Mouse (Mus musculus): Measurements from ENCODE around the gene Pgp.
"Not testable (repeated sequence)": the region's sequence is repeated elsewhere in the genome, so short reads cannot be mapped to it uniquely, and the experiment has no call there.

The Pgp gene

DNA sequence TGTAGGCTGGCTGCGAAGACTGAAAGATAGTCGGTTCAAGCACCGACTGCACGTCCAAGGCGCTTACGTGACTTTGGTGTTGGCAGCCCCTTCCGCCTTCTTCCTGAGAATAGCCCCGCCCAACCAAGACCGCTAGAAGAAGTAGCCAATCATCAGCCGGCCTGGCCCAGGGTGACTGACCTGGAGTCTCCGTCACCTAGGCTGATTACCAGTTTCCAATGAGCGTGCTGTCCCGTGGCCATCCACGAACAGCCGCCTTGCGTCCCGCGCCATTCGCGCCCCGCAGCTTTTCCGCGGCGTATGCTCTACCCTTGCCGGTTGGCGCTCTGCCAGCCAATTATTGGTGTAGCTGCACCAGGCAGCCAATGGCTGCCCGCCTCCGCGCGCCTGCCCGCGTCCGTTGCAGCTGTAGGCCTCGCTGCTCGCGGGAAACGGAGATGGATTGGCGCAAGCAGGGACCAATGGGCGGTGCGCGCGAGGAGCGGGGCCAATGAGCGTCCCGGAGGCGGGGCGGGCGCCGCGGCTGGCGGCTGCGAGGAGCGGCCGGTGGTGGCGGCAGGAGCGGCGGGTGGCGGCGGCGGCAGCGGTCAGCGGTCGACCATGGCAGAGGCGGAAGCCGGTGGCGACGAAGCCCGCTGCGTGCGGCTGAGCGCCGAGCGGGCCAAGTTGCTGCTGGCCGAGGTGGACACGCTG lies at the start of gene Pgp, which contains the start of gene E4f1:
Pgp (plus strand) TSS at position 483 of the 693 bp plus-strand sequence.
E4f1 (minus strand) TSS at position 404 of the 693 bp plus-strand sequence.
- DNase-seq (ENCODE audit: low spot score): peak; percentile 99

- no peak for DNase-seq (ENCODE audit: low spot score)
These were observed 47.1 kb upstream of the Pgp start for GRCm38 (mm10) chr17:24423114-24423513.

- no peak for DNase-seq (ENCODE audit: low spot score)
These were observed 45.7 kb upstream of the Pgp start for GRCm38 (mm10) chr17:24424489-24424888.

GRCm38 (mm10) chr17:24425326-24425725 lies 44.9 kb upstream of the Pgp start:
- not testable (repeated sequence) for DNase-seq (ENCODE audit: low spot score)

- no peak for DNase-seq (ENCODE audit: low spot score)
These were observed 44.3 kb upstream of the Pgp start for GRCm38 (mm10) chr17:24425905-24426304.

- DNase-seq (ENCODE audit: low spot score): peak; percentile 100
These were observed 43.6 kb upstream of the Pgp start, which contains the start of gene Eci1 for GRCm38 (mm10) chr17:24426471-24427169. Gene Eci1, plus strand, starts transcription at chr17:24426641.

DNA sequence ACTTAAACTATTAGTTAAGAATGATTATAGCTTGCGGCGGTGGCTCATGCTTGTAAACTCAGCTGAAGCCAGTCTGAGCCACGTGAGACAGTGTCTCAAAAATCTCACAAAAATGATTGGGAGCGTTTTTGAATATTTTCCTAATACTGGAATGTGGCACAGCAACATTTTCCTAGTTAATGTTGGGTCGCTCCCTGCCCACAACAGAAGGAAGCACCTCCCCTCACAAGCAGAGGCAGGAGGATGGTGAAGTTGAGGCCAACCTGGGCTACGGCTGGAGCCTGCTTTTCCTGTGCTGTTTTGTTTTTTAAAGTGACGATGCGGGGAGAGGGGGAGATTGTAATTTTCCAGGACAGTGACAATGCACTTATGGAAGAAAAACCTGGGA lies 43.0 kb upstream of the Pgp start:
- DNase-seq (ENCODE audit: low spot score): peak; percentile 46

DNA sequence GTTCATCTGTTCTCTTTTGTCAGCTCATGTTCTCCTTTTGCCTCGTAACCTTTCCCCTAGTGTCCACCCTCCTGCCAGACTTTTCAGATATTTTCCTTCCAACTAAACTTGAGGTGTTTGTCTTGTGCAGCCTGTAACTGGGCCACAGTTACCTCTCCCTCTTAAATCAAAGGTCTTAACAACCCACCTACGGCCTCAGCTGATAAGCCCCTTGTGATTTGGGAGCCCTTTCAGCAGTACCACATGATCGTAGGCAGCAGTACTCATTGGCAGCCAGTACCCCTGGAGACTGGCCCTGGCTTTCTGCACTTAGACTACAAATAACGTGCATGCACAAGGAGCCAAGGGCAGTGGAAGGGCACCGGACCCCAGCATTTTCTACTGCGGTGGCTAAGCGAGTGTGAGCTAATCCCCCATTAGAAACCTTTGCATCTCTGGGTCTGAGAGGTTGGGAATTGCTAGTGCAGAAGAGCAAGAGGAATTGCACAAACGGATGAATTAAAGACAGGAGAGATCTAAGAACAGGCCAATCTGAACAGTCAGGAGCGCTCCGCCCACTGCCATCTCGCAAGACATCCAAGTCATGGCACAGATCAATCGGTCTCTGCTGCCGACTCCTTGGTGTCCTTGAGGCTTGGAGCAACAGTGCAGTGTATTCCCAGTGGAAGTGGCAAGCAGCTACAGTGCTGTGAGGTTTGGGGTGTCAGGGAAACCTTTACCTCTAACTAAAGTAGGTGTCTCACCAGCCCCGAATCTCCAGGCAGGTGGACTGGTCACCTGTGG lies 40.8 kb upstream of the Pgp start:
- DNase-seq (ENCODE audit: low spot score): peak; percentile 58

- DNase-seq (ENCODE audit: low spot score): peak; percentile 55
These were observed 33.2 kb upstream of the Pgp start for GRCm38 (mm10) chr17:24437016-24437415.

DNA sequence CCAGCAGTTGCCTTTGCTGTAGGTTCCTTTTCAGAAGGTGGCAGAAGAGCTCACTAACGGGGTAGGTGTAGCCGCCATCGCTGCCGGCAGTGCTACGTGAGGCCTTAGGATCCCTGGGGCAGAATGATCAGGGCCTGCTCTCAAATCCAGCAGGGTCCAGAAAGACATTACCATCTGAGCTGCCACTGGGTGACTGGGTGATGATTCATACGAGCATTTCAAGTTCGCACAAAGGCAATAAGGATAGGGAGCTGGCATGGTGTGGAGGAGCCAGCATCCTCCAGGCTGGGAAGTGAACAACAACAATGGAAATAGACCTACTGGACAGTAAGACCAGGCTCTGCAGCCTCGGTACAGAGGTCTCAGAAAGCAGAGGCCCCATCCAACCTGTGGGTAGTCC lies 29.8 kb upstream of the Pgp start:
- no peak for DNase-seq (ENCODE audit: low spot score)

DNA sequence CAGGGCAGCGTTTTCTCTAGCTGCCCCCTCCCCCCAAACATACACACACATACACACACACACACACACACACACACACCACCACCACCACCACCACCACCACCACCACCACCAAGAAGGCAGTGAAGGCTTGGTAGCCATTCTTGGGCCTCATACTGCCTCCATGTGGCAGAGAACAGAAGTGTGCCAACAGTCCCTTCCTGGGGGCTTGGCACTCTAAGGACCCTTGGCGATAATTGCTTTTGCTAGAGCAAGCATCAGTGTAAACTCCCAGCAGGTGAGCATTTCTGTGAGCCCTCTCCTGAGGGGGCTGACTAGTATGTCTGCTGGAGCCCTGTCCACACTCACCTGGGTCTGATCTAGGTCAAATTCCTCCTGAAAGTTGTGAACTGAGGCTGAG lies 29.0 kb upstream of the Pgp start:
- peak; percentile 40 for DNase-seq (ENCODE audit: low spot score)

DNA sequence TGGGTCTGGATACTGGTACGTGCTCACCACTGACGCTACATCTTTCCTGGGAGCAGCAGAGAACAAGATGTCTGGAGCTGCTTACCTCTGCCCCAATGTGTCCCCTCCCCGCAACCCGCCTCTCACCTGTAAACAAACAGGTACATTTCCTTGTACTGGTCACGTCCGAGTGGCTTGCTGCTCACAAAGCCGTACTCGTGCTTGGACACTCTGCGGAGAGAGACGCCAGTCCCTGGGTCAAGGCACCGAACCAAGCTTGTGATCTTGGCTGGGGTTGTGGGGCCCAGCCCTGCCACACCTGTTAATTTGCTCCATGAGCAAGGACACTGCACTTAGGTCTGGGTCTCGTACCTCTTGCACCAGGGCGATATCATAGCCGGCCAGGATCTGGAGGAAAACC lies 28.1 kb upstream of the Pgp start:
- no peak for DNase-seq (ENCODE audit: low spot score)

DNA sequence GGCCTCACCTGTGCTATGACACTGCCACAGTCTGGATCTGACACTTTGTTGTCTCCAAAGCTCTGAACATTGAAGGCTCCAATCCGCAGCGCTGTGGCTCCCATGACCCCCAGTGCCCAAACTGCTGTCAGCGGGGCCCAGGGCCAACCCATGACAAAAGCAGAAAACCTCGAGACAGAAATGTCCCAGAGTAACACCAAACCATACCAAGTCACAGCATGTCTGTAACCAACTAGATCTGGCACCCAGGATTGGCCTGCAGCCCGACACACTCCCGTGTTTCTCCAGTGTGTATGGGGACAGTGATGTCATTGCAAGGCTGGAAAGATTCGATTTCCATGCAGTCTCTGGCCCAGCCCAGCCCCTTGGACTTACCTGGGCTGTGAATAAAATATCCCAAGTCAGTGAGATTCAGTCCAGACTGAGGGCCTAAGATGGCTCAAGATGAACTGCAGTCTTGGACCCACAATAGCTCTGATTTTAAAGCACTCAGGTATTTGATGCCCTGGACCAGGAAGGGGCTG lies 27.5 kb upstream of the Pgp start, which contains the start of gene Dnase1l2:
Dnase1l2 (minus strand) TSS at position 474 of the 524 bp plus-strand sequence.
- no peak for DNase-seq (ENCODE audit: low spot score)

- no peak for DNase-seq (ENCODE audit: low spot score)
These were observed 26.8 kb upstream of the Pgp start for GRCm38 (mm10) chr17:24443409-24443808.

DNA sequence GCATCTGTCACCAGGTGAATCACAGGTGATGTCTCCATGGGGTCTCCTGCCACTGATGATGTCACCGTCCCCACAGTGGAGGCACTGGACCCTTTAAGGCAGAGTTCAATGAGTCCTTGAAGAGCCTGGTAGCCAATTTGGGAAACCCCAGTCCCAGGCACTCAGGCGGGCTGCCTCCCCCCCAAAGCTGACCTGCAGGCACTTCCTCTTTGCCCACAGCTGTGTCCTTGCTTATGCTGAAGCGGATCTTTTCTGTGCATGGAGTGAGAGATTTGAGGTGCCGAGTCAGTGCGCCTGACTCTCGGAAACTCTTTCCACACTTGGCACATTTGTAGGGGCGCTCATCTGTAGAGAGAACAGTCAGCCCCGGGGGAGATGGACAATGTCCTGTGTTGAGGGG lies 23.6 kb upstream of the Pgp start:
- no peak for DNase-seq (ENCODE audit: low spot score)

DNA sequence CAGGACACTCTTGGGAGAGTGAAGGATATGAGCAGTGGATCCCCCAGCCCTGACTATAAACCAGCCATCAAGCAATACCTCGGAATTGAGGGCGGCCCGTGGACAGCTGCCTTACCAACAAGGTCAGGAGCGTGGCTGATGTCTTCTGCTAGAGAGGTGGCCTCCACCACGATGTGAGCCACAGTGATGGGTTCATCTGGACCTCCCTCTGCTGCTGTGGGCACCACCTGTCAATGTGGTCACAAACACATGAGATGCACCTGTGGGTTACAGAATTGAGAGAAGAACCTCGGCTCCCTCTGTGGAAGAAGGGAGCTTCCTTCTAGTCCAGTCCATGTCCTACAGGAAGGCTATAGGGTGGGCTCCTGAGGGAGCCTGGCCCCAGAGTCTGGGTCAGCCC lies 20.7 kb upstream of the Pgp start:
- DNase-seq (ENCODE audit: low spot score): no peak

- no peak for DNase-seq (ENCODE audit: low spot score)
These were observed 19.0 kb upstream of the Pgp start for GRCm38 (mm10) chr17:24451220-24451619.

DNA sequence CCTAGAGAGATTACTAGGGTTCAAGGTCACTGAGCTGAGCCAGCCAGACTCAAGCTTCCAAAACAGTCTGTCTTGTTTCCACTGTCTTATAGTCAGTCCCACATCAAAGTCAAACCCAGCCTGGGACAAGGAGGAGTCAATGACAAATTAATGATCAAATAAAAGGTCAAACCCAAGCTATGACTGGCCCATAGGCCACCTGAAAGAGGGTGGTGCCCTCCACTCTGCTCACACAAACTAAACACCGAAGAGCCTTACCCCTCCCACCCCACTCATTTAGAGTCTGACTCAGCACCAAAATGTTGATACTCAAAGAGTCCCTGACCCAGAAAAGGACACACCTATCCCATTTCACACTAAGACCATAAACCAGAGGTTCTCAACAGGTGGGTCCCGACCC lies 16.8 kb upstream of the Pgp start:
- DNase-seq (ENCODE audit: low spot score): no peak

DNA sequence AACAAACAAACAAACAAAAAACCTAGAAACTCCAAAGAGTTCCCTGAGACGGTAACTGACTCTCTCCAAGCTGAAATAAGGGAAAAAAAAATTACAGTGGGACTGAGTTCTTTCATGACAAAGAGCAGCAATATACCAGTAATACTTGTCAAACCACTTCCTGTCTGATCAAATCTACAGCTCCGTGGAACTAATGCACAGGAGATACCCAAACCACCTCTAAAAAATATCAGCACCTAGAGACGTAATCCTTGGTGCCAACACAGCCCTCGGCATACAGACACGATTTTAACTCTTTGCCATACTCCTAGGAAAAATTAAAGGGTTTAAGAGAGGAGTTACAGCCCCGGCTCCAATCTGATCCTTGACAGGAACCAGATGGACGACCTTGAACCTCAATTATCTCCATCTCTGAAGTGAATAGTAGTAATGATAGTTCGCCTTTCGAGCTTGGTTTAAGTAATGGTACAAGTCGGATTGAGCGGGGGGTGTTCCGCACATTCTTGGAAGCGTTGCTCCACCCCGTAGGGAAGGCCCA lies 15.9 kb upstream of the Pgp start:
- DNase-seq (ENCODE audit: low spot score): no peak

DNA sequence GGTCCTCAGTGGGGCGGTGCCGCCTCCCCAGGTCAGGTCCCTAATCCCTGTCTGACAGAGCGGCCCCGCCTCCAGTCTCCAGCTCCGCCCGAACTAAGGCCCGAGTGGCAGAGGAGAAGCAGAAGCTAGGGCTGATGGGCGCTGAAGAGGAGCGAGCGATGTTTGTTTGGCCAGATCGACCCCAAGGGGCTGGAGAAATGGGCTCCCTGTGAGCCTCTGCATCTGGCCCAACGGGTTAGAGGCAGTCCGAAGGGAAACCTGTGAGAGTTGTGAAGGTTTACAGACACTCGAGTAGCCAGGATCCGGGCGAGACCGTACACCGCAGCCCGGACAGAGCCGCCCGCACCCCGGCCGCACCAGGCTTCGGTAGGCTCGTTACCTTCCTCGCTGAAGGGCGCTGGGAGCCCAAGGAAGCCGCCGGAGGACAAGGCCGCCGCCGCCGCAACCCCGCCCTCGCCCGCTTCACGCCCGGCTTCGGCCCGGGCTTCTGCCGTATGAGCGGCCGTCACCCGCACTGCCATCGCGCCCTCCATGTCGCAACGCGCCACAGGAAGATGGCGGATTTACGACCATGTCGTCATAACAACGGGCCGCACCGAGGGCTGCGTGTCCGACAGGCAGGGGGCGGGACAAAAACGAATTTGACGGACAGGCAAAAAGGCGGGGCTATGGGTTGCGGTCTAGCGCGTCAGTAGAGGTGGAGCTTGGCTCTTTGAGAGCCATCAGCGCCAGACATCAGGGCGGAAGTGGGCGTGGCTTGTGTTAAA lies 15.3 kb upstream of the Pgp start:
- DNase-seq (ENCODE audit: low spot score): peak; percentile 100

DNA sequence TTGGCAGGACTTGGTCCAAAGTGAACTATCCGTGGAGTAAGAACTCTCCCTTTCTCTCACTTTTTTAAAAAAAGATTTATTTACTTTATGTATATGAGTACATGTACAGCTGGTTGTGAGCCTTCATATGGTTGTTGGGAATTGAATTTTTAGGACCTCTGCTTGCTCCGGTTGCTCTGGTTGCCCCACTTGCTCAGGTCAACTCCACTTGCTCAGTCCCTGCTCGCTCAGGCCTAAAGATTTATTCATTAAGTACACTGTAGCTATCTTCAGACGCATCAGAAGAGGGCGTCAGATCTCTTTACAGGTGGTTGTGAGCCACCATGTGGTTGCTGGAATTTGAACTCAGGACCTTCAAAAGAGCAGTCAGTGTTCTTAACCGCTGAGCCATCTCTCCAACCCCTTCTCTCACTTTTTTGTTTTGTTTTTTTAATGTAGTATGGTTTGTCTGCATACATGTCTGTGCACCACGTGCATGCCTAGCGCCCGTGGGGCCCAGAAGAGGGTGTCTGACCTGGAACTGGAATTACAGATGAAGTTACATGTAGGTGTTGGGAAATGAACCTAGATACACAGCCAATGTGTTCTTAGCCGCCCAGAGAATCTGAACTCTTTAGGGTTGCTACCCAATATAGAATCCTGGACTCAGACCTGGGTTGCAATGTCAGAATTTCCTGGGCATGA lies 14.5 kb upstream of the Pgp start:
- DNase-seq (ENCODE audit: low spot score): not testable (repeated sequence)

Measured in adipocyte (in vitro differentiated cells).